Mouse (Mus musculus) G1E (cell line): ENCODE results near the gene Rubcn.

ENCODE experiments used
- CTCF ChIP-seq: IDR thresholded peaks from 2 replicates; pipeline ENCODE4 v1.5.1; 2012; ENCODE audit warnings: low read depth, low read length, inconsistent platforms, mixed read lengths
- POLR2AphosphoS5 ChIP-seq: IDR thresholded peaks from 2 replicates; pipeline ENCODE4 v1.6.1; 2012; ENCODE audit warnings: low read depth, low read length, inconsistent platforms; ENCODE audit not compliant: insufficient replicate concordance
- TAL1 ChIP-seq: conservative IDR thresholded peaks from 2 replicates; pipeline ENCODE4 v1.6.1; 2012; ENCODE audit warnings: low read depth, low read length, inconsistent platforms, mixed read lengths

GRCm38 (mm10) chr16:32867919-32868552 lies 9.5 kb downstream of the Rubcn start:
- TF ChIP-seq CTCF = no peak
- no peak for TF ChIP-seq POLR2AphosphoS5
- no peak for TF ChIP-seq TAL1
